Mouse (Mus musculus) bone marrow, adult 2 months (tissue): ENCODE measurements around the gene Prelp. TPM values are rescaled to one million over a fixed set of nuclear protein-coding genes. Genes with fewer than 3 reads are reported as not detected.

Experiments
- H3K27ac ChIP-seq: fragments of 200-500 bp; 2 replicates; pipeline ENCODE4 v1.5.1; 2012; ENCODE audit warnings: low read depth, mild to moderate bottlenecking, control low read depth, inconsistent platforms, low read length; ENCODE audit not compliant: control insufficient read depth, poor library complexity, insufficient read depth
- H3K4me1 ChIP-seq: fragments of 200-500 bp; 2 replicates; pipeline ENCODE4 v1.6.1; 2011; ENCODE audit warnings: low read length; ENCODE audit not compliant: control insufficient read depth, insufficient read depth
- H3K4me3 ChIP-seq: fragments of 200-500 bp; replicated peaks from 2 replicates; pipeline ENCODE3; 2011; ENCODE audit warnings: mild to moderate bottlenecking, low read depth, low read length, control low read depth; ENCODE audit not compliant: control insufficient read depth
- CTCF ChIP-seq: fragments of 200-500 bp; IDR thresholded peaks from 2 replicates; pipeline ENCODE4 v1.5.1; 2011; ENCODE audit warnings: low read length, control low read depth; ENCODE audit not compliant: control insufficient read depth, insufficient read depth
- POLR2A ChIP-seq: fragments of 200-500 bp; IDR thresholded peaks from 2 replicates; pipeline ENCODE4 v1.6.1; 2011; ENCODE audit warnings: low read depth, mild to moderate bottlenecking, control low read depth, low read length, borderline replicate concordance; ENCODE audit not compliant: control insufficient read depth
- WGBS: fragments of 180-500 bp; shearing (Covaris S2); methylation state at CpG from one replicate; pipeline ENCODE4 v1.1.7; 2018; 5-methylcytosine and 5-hydroxymethylcytosine counted together
- polyA plus RNA-seq: library from polyadenylated mRNA; stranded (reverse); fragments of >200 nt; gene quantifications from 2 replicates; pipeline ENCODE4 v1.2.4, GENCODE M21; 2011; ENCODE audit warnings: low replicate concordance; ENCODE audit not compliant: missing spikeins, insufficient read depth, insufficient read length

Prelp gene
- polyA plus RNA-seq, 1 experiment, result 4.5 TPM

- Histone ChIP-seq H3K27ac (no peak overlapping the region; the same call in 1 of the 2 replicates), H3K4me1 (no peaks in the 10 kb centered on the region), H3K4me3 (no peak overlapping the region)
- WGBS, result 51% methylated on average over 7 of the region's 7 CpGs
- TF ChIP-seq CTCF (no peak), POLR2A (no peak)
Observed at GRCm38 (mm10) chr1:133924141-133924875, 3.1 kb upstream of the Prelp start.

GRCm38 (mm10) chr1:133923071-133923470, 1.9 kb upstream of the Prelp start:
- Histone ChIP-seq H3K4me3 (no peak overlapping the region), H3K27ac (no peak overlapping the region), H3K4me1 (no peaks in the 10 kb centered on the region)
- 78% methylated on average over 5 of the region's 5 CpGs for WGBS
- no peak for TF ChIP-seq POLR2A
- TF ChIP-seq CTCF, result no peak

GRCm38 (mm10) chr1:133920876-133921275, 338 bp downstream of the Prelp start:
- no peak overlapping the region for H3K4me3 ChIP-seq
- H3K4me1 ChIP-seq, result no peaks in the 10 kb centered on the region
- WGBS, result 47% methylated on average over 3 of the region's 3 CpGs
- H3K27ac ChIP-seq, result no peak overlapping the region
- TF ChIP-seq POLR2A (no peak), CTCF (no peak)

- 68% methylated on average over 3 of the region's 3 CpGs for WGBS
- Histone ChIP-seq H3K4me1 (no peaks in the 10 kb centered on the region), H3K27ac (no peak overlapping the region), H3K4me3 (no peak overlapping the region)
- TF ChIP-seq POLR2A (no peak), CTCF (no peak)
Observed at GRCm38 (mm10) chr1:133920401-133920800, 813 bp downstream of the Prelp start.

GRCm38 (mm10) chr1:133918088-133918470, 3.1 kb downstream of the Prelp start:
- Histone ChIP-seq H3K27ac (no peak overlapping the region), H3K4me3 (no peak overlapping the region), H3K4me1 (no peaks in the 10 kb centered on the region)
- 79% methylated on average over 6 of the region's 6 CpGs for WGBS
- TF ChIP-seq CTCF (no peak), POLR2A (no peak)

GRCm38 (mm10) chr1:133917456-133918087, 3.6 kb downstream of the Prelp start:
- Histone ChIP-seq H3K4me3 (no peak overlapping the region), H3K27ac (no peak overlapping the region; the same call in 1 of the 2 replicates), H3K4me1 (no peaks in the 10 kb centered on the region)
- 67% methylated on average over 11 of the region's 11 CpGs for WGBS
- TF ChIP-seq CTCF (no peak), POLR2A (no peak)

GRCm38 (mm10) chr1:133915723-133916355, 5.4 kb downstream of the Prelp start:
- TF ChIP-seq CTCF (no peak), POLR2A (no peak)
- Histone ChIP-seq H3K27ac (no peak overlapping the region), H3K4me3 (no peak overlapping the region), H3K4me1 (no peaks in the 10 kb centered on the region)
- WGBS, result 53% methylated on average over 8 of the region's 8 CpGs

- Histone ChIP-seq H3K27ac (no peak overlapping the region), H3K4me3 (no peak overlapping the region), H3K4me1 (no peaks in the 10 kb centered on the region)
- 85% methylated on average over 13 of the region's 13 CpGs for WGBS
- no peak for TF ChIP-seq POLR2A
- TF ChIP-seq CTCF, result no peak
Observed at GRCm38 (mm10) chr1:133915115-133915514, 6.1 kb downstream of the Prelp start.
